Mouse (Mus musculus) hindbrain, embryonic 16.5 days (tissue): Measurements from ENCODE around the gene Wasf2. TPM values are rescaled to one million over a fixed set of nuclear protein-coding genes. Genes with fewer than 3 reads are reported as not detected.

Source experiments
- ATAC-seq: fragments of 200-750 bp; cut with Nextera tagmentation; 2 replicates; pipeline ENCODE4 v1.8.0; 2017; ENCODE audit warnings: moderate TSS enrichment, moderate library complexity
- H3K27ac ChIP-seq: fragments of 300-500 bp; sonication (generic); 2 replicates; pipeline ENCODE4 v1.5.1; 2014; ENCODE audit warnings: low read depth, mild to moderate bottlenecking, control low read depth, low read length, moderate library complexity
- H3K27me3 ChIP-seq: fragments of 300-500 bp; sonication (generic); replicated peaks from 2 replicates; pipeline ENCODE4 v1.6.1; 2014; ENCODE audit warnings: low read length; ENCODE audit not compliant: control insufficient read depth, insufficient read depth
- H3K36me3 ChIP-seq: fragments of 300-500 bp; sonication (generic); 2 replicates; pipeline ENCODE4 v1.6.1; 2014; ENCODE audit warnings: mild to moderate bottlenecking, low read length, moderate library complexity, mixed read lengths; ENCODE audit not compliant: control insufficient read depth, insufficient read depth
- H3K4me1 ChIP-seq: fragments of 300-500 bp; sonication (generic); 2 replicates; pipeline ENCODE4 v1.6.1; 2014; ENCODE audit warnings: low read depth, low read length; ENCODE audit not compliant: control insufficient read depth, insufficient read depth
- H3K4me2 ChIP-seq: fragments of 300-500 bp; sonication (generic); 2 replicates; pipeline ENCODE4 v1.6.1; 2014; ENCODE audit warnings: mild to moderate bottlenecking, low read length, control low read depth, moderate library complexity
- H3K4me3 ChIP-seq: fragments of 300-500 bp; sonication (generic); 2 replicates; pipeline ENCODE4 v1.5.1; 2014; ENCODE audit warnings: mild to moderate bottlenecking, low read length, control low read depth, moderate library complexity
- H3K9ac ChIP-seq: fragments of 300-500 bp; sonication (generic); 2 replicates; pipeline ENCODE4 v1.6.1; 2014; ENCODE audit warnings: low read depth, mild to moderate bottlenecking, control low read depth, low read length, moderate library complexity
- H3K9me3 ChIP-seq: fragments of 300-500 bp; sonication (generic); 2 replicates; pipeline ENCODE4 v1.6.1; 2014; ENCODE audit warnings: mild to moderate bottlenecking, low read length, moderate library complexity; ENCODE audit not compliant: control insufficient read depth
- WGBS: fragments of 180-500 bp; shearing (Covaris S2); extraction: QIAGEN DNeasy Blood & Tissue Kit; methylation state at CpG from one replicate; pipeline ENCODE4 v1.1.7; 2014; 5-methylcytosine and 5-hydroxymethylcytosine counted together
- polyA plus RNA-seq: library from polyadenylated mRNA; unstranded; fragments of >200 nt; fragmentation: Nextera tagmentation; extraction: Ambion mirVana; gene quantifications from 2 replicates; pipeline ENCODE4 v1.2.1, GENCODE M21; 2015

Gene Wasf2
- polyA plus RNA-seq, 1 experiment from 2014 or later: 23.2 TPM

DNA sequence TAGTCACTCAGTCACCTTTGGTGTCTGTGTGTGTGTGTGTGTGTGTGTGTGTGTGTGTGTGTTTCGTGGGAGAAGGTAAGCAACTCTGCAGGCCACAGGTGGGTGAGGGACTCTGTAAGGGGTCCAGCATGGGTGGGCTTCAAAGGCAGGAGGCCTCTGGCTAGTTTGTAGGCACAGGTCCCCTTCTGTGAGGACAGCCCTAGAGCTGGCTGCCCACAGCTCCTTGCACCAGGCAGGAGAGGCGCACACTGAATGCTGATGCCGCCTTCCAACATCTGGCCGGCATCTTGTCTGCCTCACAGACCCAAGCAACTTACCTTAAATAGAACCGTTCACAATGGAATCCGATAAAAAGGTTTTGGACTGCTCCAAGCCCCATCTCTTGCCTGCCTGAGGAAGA is 69.4 kb downstream of the Wasf2 start:
- Histone ChIP-seq H3K27ac (no peak overlapping the region), H3K27me3 (no peaks in the 10 kb centered on the region), H3K36me3 (peaks cover 8% of the 10 kb centered on the region; the same call in 1 of the 2 replicates), H3K9me3 (no peaks in the 10 kb centered on the region), H3K4me1 (peaks cover 54% of the 10 kb centered on the region), H3K9ac (no peak overlapping the region), H3K4me2 (no peak overlapping the region), H3K4me3 (no peak overlapping the region)
- ATAC-seq: no peak
- WGBS: 76% methylated on average over 6 of the region's 6 CpGs

DNA sequence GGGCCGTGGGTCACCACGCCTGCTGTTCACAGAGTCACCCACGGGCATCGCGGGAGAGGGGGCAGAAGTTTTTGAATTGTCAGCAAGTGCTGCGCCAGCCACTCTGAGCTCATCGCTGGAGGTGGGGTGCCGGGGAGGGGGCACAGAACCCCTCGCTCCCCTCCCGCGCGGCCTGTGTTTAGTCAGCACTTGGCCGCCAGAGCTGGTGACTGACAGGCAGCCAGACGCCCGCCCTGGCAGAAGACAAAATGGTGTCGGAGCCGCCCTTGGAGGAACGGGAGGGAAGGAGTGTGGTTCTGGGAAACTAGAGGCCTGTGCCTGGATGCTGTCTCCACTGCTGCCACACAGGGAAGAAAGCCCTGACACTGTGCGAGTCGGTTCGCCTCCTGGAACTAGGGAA is 70.0 kb downstream of the Wasf2 start:
- H3K36me3 ChIP-seq: peaks cover 8% of the 10 kb centered on the region; the same call in 1 of the 2 replicates
- peaks cover 55% of the 10 kb centered on the region for H3K4me1 ChIP-seq
- H3K4me2 ChIP-seq: no peak overlapping the region
- no peaks in the 10 kb centered on the region for H3K27me3 ChIP-seq
- 31% methylated on average over 21 of the region's 21 CpGs for WGBS
- H3K9me3 ChIP-seq: no peaks in the 10 kb centered on the region
- peak overlapping the region; percentile 28; the same call in 1 of the 2 replicates for H3K9ac ChIP-seq
- peak overlapping the region; percentile 32 for H3K27ac ChIP-seq
- ATAC-seq: no peak
- H3K4me3 ChIP-seq: no peak overlapping the region

DNA sequence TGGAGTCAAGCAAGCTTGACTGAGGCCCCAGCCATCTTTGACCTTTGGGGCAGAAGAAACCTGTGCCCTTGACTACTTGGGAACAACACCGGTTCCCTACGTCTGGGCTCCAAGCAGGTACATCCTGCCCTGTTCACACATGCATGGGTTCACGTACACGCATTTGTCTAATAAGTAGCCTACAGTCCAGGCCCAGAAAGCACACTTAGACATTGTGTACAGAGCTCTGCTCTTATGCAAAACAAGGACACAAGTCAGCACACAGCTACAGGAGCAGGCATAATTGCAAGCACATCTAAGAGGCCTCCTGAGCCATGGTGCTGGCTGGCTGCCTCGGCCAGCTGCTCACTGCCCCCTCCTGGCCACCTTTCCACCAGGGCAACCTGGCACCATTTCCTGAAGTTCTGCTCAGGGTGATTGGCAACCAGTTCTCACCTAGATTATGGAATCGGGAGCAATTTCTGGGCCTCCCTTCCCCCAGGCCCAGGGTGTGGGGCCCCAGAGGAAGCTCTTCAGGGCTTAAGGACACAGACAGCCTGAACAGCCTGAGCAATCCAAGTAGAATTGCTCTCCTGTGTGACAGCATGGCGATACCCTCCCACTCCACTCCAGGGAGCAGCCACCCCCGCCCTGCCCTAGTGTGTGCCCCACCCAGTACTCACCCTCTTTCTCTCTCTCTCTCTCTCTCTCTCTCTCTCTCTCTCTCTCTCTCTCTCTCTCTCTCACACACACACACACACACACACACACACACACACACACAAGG is 70.9 kb downstream of the Wasf2 start:
- ATAC-seq: no peak; the same call in 1 of the 2 replicates
- H3K27me3 ChIP-seq: no peaks in the 10 kb centered on the region
- no peak overlapping the region for H3K4me2 ChIP-seq
- no peak overlapping the region for H3K4me3 ChIP-seq
- H3K36me3 ChIP-seq: 0 out of 2 replicates have a peak, but pooled peaks cover 3% of the 10 kb centered on the region
- no peaks in the 10 kb centered on the region for H3K9me3 ChIP-seq
- H3K9ac ChIP-seq: no peak overlapping the region
- H3K27ac ChIP-seq: peak overlapping the region; percentile 52
- H3K4me1 ChIP-seq: peaks cover 54% of the 10 kb centered on the region
- WGBS: 66% methylated on average over 8 of the region's 8 CpGs

DNA sequence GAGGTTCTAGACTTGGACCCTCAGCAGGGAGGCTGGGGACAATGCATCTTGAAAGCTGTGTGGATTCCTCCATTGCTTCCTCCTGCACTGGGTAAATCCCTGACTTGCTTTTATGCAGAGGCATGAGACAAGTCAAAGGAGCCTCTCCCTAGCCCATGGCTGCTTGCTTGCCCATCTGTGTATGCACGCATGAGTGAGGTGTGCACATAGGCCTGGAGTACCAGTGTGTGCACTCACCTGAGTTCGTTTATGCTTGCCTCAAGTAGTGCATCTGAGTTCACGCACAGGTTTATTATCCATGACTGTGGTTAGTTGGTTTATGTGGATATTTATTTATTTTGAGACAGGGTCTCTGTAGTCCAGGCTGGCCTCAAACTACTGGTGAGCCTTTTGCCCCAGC is 71.9 kb downstream of the Wasf2 start:
- Histone ChIP-seq H3K27me3 (no peaks in the 10 kb centered on the region), H3K4me1 (peaks cover 43% of the 10 kb centered on the region), H3K4me2 (no peak overlapping the region), H3K9ac (no peak overlapping the region), H3K9me3 (no peaks in the 10 kb centered on the region), H3K27ac (no peak overlapping the region), H3K36me3 (no peaks in the 10 kb centered on the region), H3K4me3 (no peak overlapping the region)
- ATAC-seq: no peak
- WGBS: 95% methylated on average over 3 of the region's 3 CpGs

DNA sequence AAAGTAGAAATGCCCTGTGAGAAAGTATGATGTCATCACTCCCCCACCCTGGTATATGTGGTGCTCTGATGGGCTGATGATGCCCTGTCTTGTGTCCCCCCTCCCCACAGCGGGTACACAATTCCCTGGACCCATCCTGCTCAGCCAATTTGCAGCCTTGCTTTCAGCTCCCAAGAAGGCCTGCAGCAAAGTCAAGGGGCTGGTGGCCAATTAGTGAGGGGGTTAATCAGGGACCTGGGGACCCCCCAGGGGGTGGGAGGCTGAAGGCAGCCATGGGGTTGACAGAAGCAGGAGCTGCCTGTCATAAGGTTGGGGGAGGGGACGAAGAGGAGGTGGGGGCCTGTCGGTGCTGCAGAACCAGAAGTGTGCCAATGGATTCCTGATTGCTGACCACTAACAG is 73.3 kb downstream of the Wasf2 start:
- ATAC-seq: no peak
- H3K27me3 ChIP-seq: no peaks in the 10 kb centered on the region
- no peak overlapping the region for H3K27ac ChIP-seq
- H3K9ac ChIP-seq: no peak overlapping the region
- H3K36me3 ChIP-seq: no peaks in the 10 kb centered on the region
- H3K9me3 ChIP-seq: no peaks in the 10 kb centered on the region
- H3K4me1 ChIP-seq: peaks cover 30% of the 10 kb centered on the region
- no peak overlapping the region for H3K4me2 ChIP-seq
- WGBS: 71% methylated on average over 3 of the region's 3 CpGs
- H3K4me3 ChIP-seq: no peak overlapping the region

DNA sequence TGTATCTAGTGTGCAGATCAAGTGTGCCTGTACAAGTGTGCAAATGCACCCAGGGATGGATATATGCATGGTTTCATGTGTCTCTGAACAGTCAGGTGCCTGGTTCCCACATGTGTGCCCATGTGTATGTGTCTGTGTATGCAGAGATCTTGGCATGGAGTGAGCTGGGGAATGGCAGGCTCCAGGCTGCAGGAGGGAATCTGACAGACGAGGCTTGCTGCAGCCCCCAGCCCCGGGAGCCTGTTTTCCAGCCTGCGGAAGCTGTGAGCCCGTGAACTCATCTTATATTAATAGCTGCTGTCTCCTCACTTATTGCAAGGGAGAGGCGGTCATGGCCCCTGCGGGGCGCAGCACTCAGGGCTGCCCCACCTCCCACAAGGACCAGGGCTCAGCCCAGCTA is 74.1 kb downstream of the Wasf2 start:
- Histone ChIP-seq H3K4me3 (no peak overlapping the region), H3K27ac (peak overlapping the region; percentile 55; the same call in 1 of the 2 replicates), H3K4me2 (no peak overlapping the region), H3K27me3 (no peaks in the 10 kb centered on the region), H3K9ac (peak overlapping the region; percentile 23), H3K36me3 (no peaks in the 10 kb centered on the region), H3K4me1 (peaks cover 23% of the 10 kb centered on the region), H3K9me3 (no peaks in the 10 kb centered on the region)
- ATAC-seq: no peak
- 33% methylated on average over 7 of the region's 7 CpGs for WGBS

DNA sequence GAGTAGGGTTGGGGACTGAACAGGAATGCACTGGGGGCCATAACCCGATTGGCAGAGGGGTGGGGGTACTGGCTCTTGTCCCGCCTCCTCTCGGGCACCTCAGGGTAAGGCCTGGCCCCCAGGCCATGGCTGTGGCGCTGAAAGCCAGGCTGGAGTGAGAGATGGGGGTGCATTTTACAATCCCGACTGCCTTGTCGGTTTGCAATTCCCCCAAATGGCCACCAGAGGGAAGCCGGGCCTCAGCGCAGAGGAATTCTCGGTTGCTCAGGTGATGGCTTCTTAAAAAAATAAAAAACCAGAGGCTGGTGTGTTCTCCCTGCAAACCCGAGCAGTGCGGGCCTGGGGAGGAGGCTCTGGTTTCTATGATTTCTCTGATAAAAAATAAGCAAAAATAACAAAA is 79.1 kb downstream of the Wasf2 start:
- 4% methylated on average over 11 of the region's 11 CpGs for WGBS
- Histone ChIP-seq H3K4me1 (peaks cover 14% of the 10 kb centered on the region), H3K4me3 (no peak overlapping the region), H3K9me3 (no peaks in the 10 kb centered on the region), H3K9ac (no peak overlapping the region), H3K4me2 (no peak overlapping the region), H3K36me3 (no peaks in the 10 kb centered on the region), H3K27me3 (peaks cover 10% of the 10 kb centered on the region; the same call in 1 of the 2 replicates), H3K27ac (no peak overlapping the region)
- ATAC-seq: no peak

DNA sequence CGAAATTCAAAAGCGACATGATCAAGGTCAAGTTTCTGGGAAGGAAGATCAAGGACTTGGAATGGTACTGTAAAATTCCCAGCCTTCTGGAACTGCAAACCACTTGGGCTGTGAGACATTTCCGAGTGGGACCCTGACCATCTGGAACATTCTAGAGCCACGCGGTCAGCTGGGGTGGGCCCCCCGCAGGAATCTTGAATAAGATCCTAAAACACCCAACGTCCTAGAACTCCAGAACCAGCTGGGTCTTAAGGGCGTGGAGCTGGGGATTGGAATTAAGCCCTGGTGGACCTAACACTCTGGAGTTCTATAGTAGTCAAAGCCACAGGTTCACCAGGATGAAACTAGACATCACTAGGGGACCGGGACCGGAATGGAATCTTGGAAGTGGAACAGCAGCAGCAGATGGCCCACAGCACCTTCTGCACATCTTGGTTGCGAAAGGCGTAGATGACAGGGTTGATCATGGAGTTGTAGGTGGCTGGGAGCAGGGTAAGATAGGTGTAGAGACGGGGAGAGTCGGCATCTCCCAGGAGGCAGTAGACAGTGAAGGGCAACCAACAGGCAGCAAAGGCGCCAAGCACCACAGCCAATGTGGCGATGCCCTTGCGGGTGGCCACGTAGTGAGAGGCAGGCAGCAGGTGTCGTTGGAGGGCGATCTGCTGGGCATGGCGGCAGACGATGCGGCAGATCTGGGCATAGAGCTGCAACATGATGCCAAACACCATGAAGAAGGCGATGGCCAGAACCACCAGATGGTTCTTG is 79.9 kb downstream of the Wasf2 start:
- H3K36me3 ChIP-seq: no peaks in the 10 kb centered on the region
- no peak overlapping the region for H3K27ac ChIP-seq
- no peak overlapping the region for H3K4me2 ChIP-seq
- H3K4me3 ChIP-seq: no peak overlapping the region
- no peak for ATAC-seq
- H3K9ac ChIP-seq: no peak overlapping the region
- WGBS: 89% methylated on average over 24 of the region's 24 CpGs
- peaks cover 11% of the 10 kb centered on the region; the same call in 1 of the 2 replicates for H3K27me3 ChIP-seq
- peaks cover 9% of the 10 kb centered on the region for H3K4me1 ChIP-seq
- H3K9me3 ChIP-seq: no peaks in the 10 kb centered on the region

DNA sequence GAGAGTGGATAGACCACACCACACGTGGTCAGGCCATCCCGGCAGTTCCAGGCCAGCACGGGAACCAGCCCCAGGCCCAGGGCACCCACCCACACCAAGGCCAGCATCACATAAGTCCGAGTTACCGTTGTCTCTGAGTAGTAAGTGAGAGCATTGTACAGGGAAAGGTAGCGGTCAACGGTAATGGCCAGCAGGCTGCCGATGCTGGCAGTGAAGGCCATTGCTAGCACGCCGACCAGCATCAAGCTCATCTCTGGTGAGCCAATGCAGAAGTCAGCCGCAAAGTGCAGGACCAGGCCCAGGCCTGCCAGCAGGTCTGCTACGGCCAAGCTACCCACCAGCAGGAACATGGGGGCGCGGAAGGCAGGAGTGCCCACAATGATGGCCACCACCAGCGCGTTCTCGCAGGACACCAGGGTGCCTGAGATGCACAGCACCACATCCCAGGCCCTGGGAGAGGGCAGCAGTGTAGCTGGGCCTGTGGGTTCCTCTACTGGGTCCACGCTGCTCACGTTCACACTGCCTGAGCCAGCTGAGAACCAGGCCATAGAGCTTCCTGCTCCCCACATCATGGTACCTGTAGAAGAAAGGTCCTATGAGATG is 80.6 kb downstream of the Wasf2 start:
- H3K36me3 ChIP-seq: no peaks in the 10 kb centered on the region
- no peak overlapping the region for H3K9ac ChIP-seq
- H3K4me2 ChIP-seq: no peak overlapping the region
- H3K27ac ChIP-seq: no peak overlapping the region
- no peak for ATAC-seq
- no peaks in the 10 kb centered on the region for H3K9me3 ChIP-seq
- peaks cover 11% of the 10 kb centered on the region; the same call in 1 of the 2 replicates for H3K27me3 ChIP-seq
- no peak overlapping the region for H3K4me3 ChIP-seq
- WGBS: 94% methylated on average over 19 of the region's 19 CpGs
- peaks cover 9% of the 10 kb centered on the region for H3K4me1 ChIP-seq
